Mouse (Mus musculus) brain, embryonic 14.5 days (tissue): ENCODE data around the gene Nob1.

Source experiments
- CTCF ChIP-seq: fragments of 200-500 bp; IDR thresholded peaks from 2 replicates; pipeline ENCODE4 v1.5.1; 2012; ENCODE audit warnings: inconsistent platforms, mild to moderate bottlenecking, moderate library complexity, borderline replicate concordance; ENCODE audit not compliant: insufficient read depth, insufficient read length; ENCODE audit errors: extremely low read depth
- POLR2A ChIP-seq: fragments of 200-500 bp; IDR thresholded peaks from 2 replicates; pipeline ENCODE4 v1.6.1; 2012; ENCODE audit warnings: mild to moderate bottlenecking, inconsistent platforms, borderline replicate concordance; ENCODE audit not compliant: poor library complexity, insufficient read depth, insufficient read length, severe bottlenecking; ENCODE audit errors: extremely low read depth

DNA sequence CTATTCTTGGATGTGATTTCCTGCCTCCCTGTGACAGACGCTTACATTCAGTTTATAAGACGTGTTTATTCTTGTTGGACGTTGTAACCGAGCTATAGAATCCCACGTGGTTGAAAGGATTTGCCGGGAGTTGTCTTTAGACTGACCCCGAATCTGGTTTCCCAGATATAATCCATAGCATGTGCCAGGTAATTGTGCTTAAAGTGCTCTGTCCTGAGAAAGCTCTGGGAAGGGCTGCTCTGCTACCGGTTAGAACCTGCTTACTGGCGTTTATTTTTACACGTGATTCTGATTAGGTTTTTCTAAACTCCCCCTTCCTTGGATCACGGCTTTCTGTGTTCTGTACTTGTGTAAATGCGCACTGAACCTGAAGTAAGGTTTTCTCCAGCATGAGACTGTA, 27.2 kb downstream of the Nob1 start:
- TF ChIP-seq CTCF = no peak
- TF ChIP-seq POLR2A = no peak
